Mouse (Mus musculus): ENCODE results near the gene Ndufa6. TPM values are rescaled to one million over a fixed set of nuclear protein-coding genes. Genes with fewer than 3 reads are reported as not detected.
A peak's percentile ranks its signal among the peaks of the same experiment; 100 is the strongest.

Gene Ndufa6
- total and polyA plus RNA-seq, 3 experiments, result 124 to 344 (median 331) TPM

- Histone ChIP-seq H3K27me3 (ENCODE audit: insufficient read depth, low read length) (peaks cover 24% of the 10 kb centered on the region), H3K9me3 (replicated peaks) (no peaks in the 10 kb centered on the region), H3K4me3 (ENCODE audit: low read depth, low read length) (no peak overlapping the region), H3K4me1 (ENCODE audit: insufficient read depth, low read depth, low read length) (no peaks in the 10 kb centered on the region), H3K36me3 (replicated peaks) (no peaks in the 10 kb centered on the region)
- no peak for TF ChIP-seq GATA2 (IDR thresholded peaks at IDR 0.05; ENCODE audit: borderline replicate concordance, low read depth, low read length)
- no peak for TF ChIP-seq POLR2AphosphoS5 (IDR thresholded peaks at IDR 0.05; ENCODE audit: insufficient replicate concordance, low read depth, low read length)
- no peak for TF ChIP-seq CTCF (IDR thresholded peaks at IDR 0.05; ENCODE audit: low read depth, low read length)
- no peak for TF ChIP-seq GATA1 (IDR thresholded peaks at IDR 0.05; ENCODE audit: borderline replicate concordance, low read length)
- TF ChIP-seq TAL1 (conservative IDR thresholded peaks at IDR 0.05; ENCODE audit: low read depth, low read length), result no peak
- ATAC-seq (ENCODE audit: extremely low read depth, insufficient number of reproducible peaks, low FRiP score, poor library complexity, severe bottlenecking) (no peak), DNase-seq (ENCODE audit: low spot score) (no peak)
Measured at GRCm38 (mm10) chr15:82385729-82386128, 31.6 kb upstream of the Ndufa6 start.

- Histone ChIP-seq H3K4me3 (ENCODE audit: low read depth, low read length) (no peak overlapping the region), H3K4me1 (ENCODE audit: insufficient read depth, low read depth, low read length) (peaks cover 9% of the 10 kb centered on the region), H3K9me3 (replicated peaks) (no peaks in the 10 kb centered on the region), H3K36me3 (replicated peaks) (no peaks in the 10 kb centered on the region), H3K27me3 (ENCODE audit: insufficient read depth, low read length) (peaks cover 40% of the 10 kb centered on the region)
- ATAC-seq (ENCODE audit: extremely low read depth, insufficient number of reproducible peaks, low FRiP score, poor library complexity, severe bottlenecking) (no peak), DNase-seq (ENCODE audit: low spot score) (no peak)
- TF ChIP-seq CTCF (IDR thresholded peaks at IDR 0.05; ENCODE audit: low read depth, low read length) (no peak), POLR2AphosphoS5 (IDR thresholded peaks at IDR 0.05; ENCODE audit: insufficient replicate concordance, low read depth, low read length) (no peak), GATA1 (IDR thresholded peaks at IDR 0.05; ENCODE audit: borderline replicate concordance, low read length) (no peak), GATA2 (IDR thresholded peaks at IDR 0.05; ENCODE audit: borderline replicate concordance, low read depth, low read length) (no peak), TAL1 (conservative IDR thresholded peaks at IDR 0.05; ENCODE audit: low read depth, low read length) (no peak)
Measured at GRCm38 (mm10) chr15:82382441-82382840, 28.3 kb upstream of the Ndufa6 start.

- peaks cover 9% of the 10 kb centered on the region for H3K4me1 ChIP-seq (ENCODE audit: insufficient read depth, low read depth, low read length)
- no peak overlapping the region for H3K4me3 ChIP-seq (ENCODE audit: low read depth, low read length)
- DNase-seq (ENCODE audit: low spot score) (no peak), ATAC-seq (ENCODE audit: extremely low read depth, insufficient number of reproducible peaks, low FRiP score, poor library complexity, severe bottlenecking) (no peak)
- H3K27me3 ChIP-seq (ENCODE audit: insufficient read depth, low read length), result peaks cover 47% of the 10 kb centered on the region
- TF ChIP-seq POLR2AphosphoS5 (IDR thresholded peaks at IDR 0.05; ENCODE audit: insufficient replicate concordance, low read depth, low read length) (no peak), TAL1 (conservative IDR thresholded peaks at IDR 0.05; ENCODE audit: low read depth, low read length) (no peak), CTCF (IDR thresholded peaks at IDR 0.05; ENCODE audit: low read depth, low read length) (no peak), GATA2 (IDR thresholded peaks at IDR 0.05; ENCODE audit: borderline replicate concordance, low read depth, low read length) (no peak), GATA1 (IDR thresholded peaks at IDR 0.05; ENCODE audit: borderline replicate concordance, low read length) (no peak)
- no peaks in the 10 kb centered on the region for H3K36me3 ChIP-seq (replicated peaks)
- no peaks in the 10 kb centered on the region for H3K9me3 ChIP-seq (replicated peaks)
Measured at GRCm38 (mm10) chr15:82380714-82381062, 26.6 kb upstream of the Ndufa6 start.

- H3K36me3 ChIP-seq (replicated peaks), result no peaks in the 10 kb centered on the region
- no peak for ATAC-seq (ENCODE audit: extremely low read depth, insufficient number of reproducible peaks, low FRiP score, poor library complexity, severe bottlenecking)
- H3K27me3 ChIP-seq (ENCODE audit: insufficient read depth, low read length), result peaks cover 51% of the 10 kb centered on the region
- peak within 1 kb of the TSS; percentile 49; the same call in 1 of the 2 replicates for H3K4me3 ChIP-seq (ENCODE audit: low read depth, low read length)
- peak; percentile 12 for DNase-seq (ENCODE audit: low spot score)
- no peaks in the 10 kb centered on the region for H3K9me3 ChIP-seq (replicated peaks)
- TF ChIP-seq GATA2 (IDR thresholded peaks at IDR 0.05; ENCODE audit: borderline replicate concordance, low read depth, low read length) (no peak), GATA1 (IDR thresholded peaks at IDR 0.05; ENCODE audit: borderline replicate concordance, low read length) (no peak), CTCF (IDR thresholded peaks at IDR 0.05; ENCODE audit: low read depth, low read length) (no peak), TAL1 (conservative IDR thresholded peaks at IDR 0.05; ENCODE audit: low read depth, low read length) (no peak), POLR2AphosphoS5 (IDR thresholded peaks at IDR 0.05; ENCODE audit: insufficient replicate concordance, low read depth, low read length) (no peak)
- H3K4me1 ChIP-seq (ENCODE audit: insufficient read depth, low read depth, low read length), result peaks cover 9% of the 10 kb centered on the region
Measured at GRCm38 (mm10) chr15:82379871-82380713, 26.0 kb upstream of the Ndufa6 start, which contains the start of gene Cyp2d22. Gene Cyp2d22 (minus strand): TSS chr15:82380260.

GRCm38 (mm10) chr15:82379511-82379870 lies 25.4 kb upstream of the Ndufa6 start:
- ATAC-seq (ENCODE audit: extremely low read depth, insufficient number of reproducible peaks, low FRiP score, poor library complexity, severe bottlenecking) (no peak), DNase-seq (ENCODE audit: low spot score) (no peak)
- Histone ChIP-seq H3K36me3 (replicated peaks) (no peaks in the 10 kb centered on the region), H3K9me3 (replicated peaks) (no peaks in the 10 kb centered on the region), H3K4me1 (ENCODE audit: insufficient read depth, low read depth, low read length) (peaks cover 9% of the 10 kb centered on the region), H3K4me3 (ENCODE audit: low read depth, low read length) (no peak overlapping the region; the same call in 1 of the 2 replicates), H3K27me3 (ENCODE audit: insufficient read depth, low read length) (peaks cover 52% of the 10 kb centered on the region)
- TF ChIP-seq GATA1 (IDR thresholded peaks at IDR 0.05; ENCODE audit: borderline replicate concordance, low read length) (no peak), GATA2 (IDR thresholded peaks at IDR 0.05; ENCODE audit: borderline replicate concordance, low read depth, low read length) (no peak), TAL1 (conservative IDR thresholded peaks at IDR 0.05; ENCODE audit: low read depth, low read length) (no peak), POLR2AphosphoS5 (IDR thresholded peaks at IDR 0.05; ENCODE audit: insufficient replicate concordance, low read depth, low read length) (no peak), CTCF (IDR thresholded peaks at IDR 0.05; ENCODE audit: low read depth, low read length) (no peak)
